Mouse (Mus musculus) testis, adult 2 months (tissue): ENCODE measurements around the gene Htatsf1. TPM values are rescaled to one million over a fixed set of nuclear protein-coding genes. Genes with fewer than 3 reads are reported as not detected.

Experiments used
- H3K27ac ChIP-seq: fragments of 200-500 bp; 2 replicates; pipeline ENCODE4 v1.5.1; 2012; ENCODE audit warnings: low read depth, low read length; ENCODE audit not compliant: control insufficient read depth, insufficient read depth
- H3K27me3 ChIP-seq: fragments of 200-500 bp; 2 replicates; pipeline ENCODE4 v1.6.1; 2012; ENCODE audit warnings: mild to moderate bottlenecking, low read length, moderate library complexity; ENCODE audit not compliant: control insufficient read depth, insufficient read depth
- H3K36me3 ChIP-seq: fragments of 200-500 bp; 2 replicates; pipeline ENCODE4 v1.6.1; 2012; ENCODE audit warnings: mild to moderate bottlenecking, low read length; ENCODE audit not compliant: control insufficient read depth, insufficient read depth
- H3K4me1 ChIP-seq: fragments of 200-500 bp; 2 replicates; pipeline ENCODE4 v1.6.1; 2012; ENCODE audit warnings: low read length; ENCODE audit not compliant: control insufficient read depth, insufficient read depth
- H3K4me3 ChIP-seq: fragments of 200-500 bp; 2 replicates; pipeline ENCODE4 v1.5.1; 2012; ENCODE audit warnings: low read depth, mild to moderate bottlenecking, low read length, moderate library complexity, mixed read lengths; ENCODE audit not compliant: control insufficient read depth
- CTCF ChIP-seq: fragments of 200-500 bp; IDR thresholded peaks from 2 replicates; pipeline ENCODE4 v1.5.1; 2012; ENCODE audit warnings: low read depth, mild to moderate bottlenecking, inconsistent platforms, low read length, moderate library complexity; ENCODE audit not compliant: control insufficient read depth, insufficient read depth, insufficient replicate concordance
- POLR2A ChIP-seq: fragments of 200-500 bp; IDR thresholded peaks from 2 replicates; pipeline ENCODE4 v1.6.1; 2012; ENCODE audit warnings: low read depth, mild to moderate bottlenecking, inconsistent platforms, low read length, moderate library complexity; ENCODE audit not compliant: control insufficient read depth
- polyA plus RNA-seq: library from polyadenylated mRNA; depleted of rRNA; stranded (reverse); fragments of >200 nt; gene quantifications from 2 replicates; pipeline ENCODE4 v1.2.3, GENCODE M21; 2012; rRNA removed

Gene Htatsf1
- polyA plus RNA-seq, 1 experiment, result 10.0 TPM

GRCm38 (mm10) chrX:57087806-57088205 lies 34.4 kb downstream of the Htatsf1 start, which contains the start of gene Vgll1:
TSS of gene Vgll1 (plus strand) at chrX:57088106.
- Histone ChIP-seq H3K4me3 (no peak within 1 kb of the TSS), H3K27ac (no peak within 1 kb of the TSS), H3K36me3 (no peaks in the 10 kb centered on the region), H3K27me3 (no peaks in the 10 kb centered on the region), H3K4me1 (no peaks in the 10 kb centered on the region)
- no peak for TF ChIP-seq POLR2A
- TF ChIP-seq CTCF, result no peak

- TF ChIP-seq CTCF, result no peak
- no peak for TF ChIP-seq POLR2A
- H3K4me1 ChIP-seq, result no peaks in the 10 kb centered on the region
- no peaks in the 10 kb centered on the region for H3K36me3 ChIP-seq
- H3K27me3 ChIP-seq, result no peaks in the 10 kb centered on the region
- H3K4me3 ChIP-seq, result no peak overlapping the region
- H3K27ac ChIP-seq, result no peak overlapping the region
These were observed 50.0 kb downstream of the Htatsf1 start for GRCm38 (mm10) chrX:57103415-57103814.

- Histone ChIP-seq H3K36me3 (no peaks in the 10 kb centered on the region), H3K4me3 (no peak overlapping the region), H3K27ac (no peak overlapping the region), H3K4me1 (no peaks in the 10 kb centered on the region), H3K27me3 (no peaks in the 10 kb centered on the region)
- TF ChIP-seq POLR2A (no peak), CTCF (no peak)
These were observed 53.6 kb downstream of the Htatsf1 start for GRCm38 (mm10) chrX:57106956-57107355.

Other genes with a start within 250 kb of the Htatsf1 start
- 2.2 TPM in 2 replicates for gene Map7d3, start 231.3 kb upstream of the Htatsf1 start, polyA plus RNA-seq
- gene Adgrg4, start 183.4 kb upstream of the Htatsf1 start, polyA plus RNA-seq, result 0.01 TPM in 1 of 2 replicates, not detected in the other
- gene Brs3, start 10.5 kb upstream of the Htatsf1 start, polyA plus RNA-seq, result not detected in 2 replicates
- 0.26 and 0.83 TPM in 2 replicates for gene Vgll1, start 34.5 kb downstream of the Htatsf1 start, polyA plus RNA-seq
- gene Cd40lg, start 158.6 kb downstream of the Htatsf1 start, polyA plus RNA-seq, result 0.13 and 0.16 TPM in 2 replicates